Mouse (Mus musculus): ENCODE data around the gene Eif1b. TPM values are rescaled to one million over a fixed set of nuclear protein-coding genes. Genes with fewer than 3 reads are reported as not detected.

Gene Eif1b
- total and polyA plus RNA-seq, 3 experiments = 24.2 to 140 (median 133) TPM

DNA sequence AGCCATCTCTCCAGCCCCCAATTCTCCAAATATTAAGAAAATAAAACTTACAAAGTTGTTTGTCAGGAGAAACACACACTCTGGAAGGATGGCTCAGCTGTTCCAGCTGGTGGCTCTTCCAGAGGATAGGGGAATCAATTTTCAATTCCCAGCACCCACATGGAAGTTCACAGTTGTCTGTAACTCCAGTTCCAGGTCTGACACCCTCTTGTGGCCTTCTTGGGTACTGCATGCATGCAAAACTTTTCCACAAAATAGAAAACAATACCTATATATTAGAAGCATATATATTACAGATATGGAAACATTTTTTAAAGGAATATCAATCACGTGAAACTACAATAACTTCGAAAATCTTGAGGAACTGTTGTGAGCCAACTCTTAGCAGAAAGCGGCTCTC lies 19.7 kb downstream of the Eif1b start:
- no peaks in the 10 kb centered on the region for H3K4me1 ChIP-seq (ENCODE audit: insufficient read depth, low read depth, low read length)
- ATAC-seq (ENCODE audit: extremely low read depth, insufficient number of reproducible peaks, low FRiP score, poor library complexity, severe bottlenecking) (no peak), DNase-seq (ENCODE audit: low spot score) (no peak)
- peaks cover 27% of the 10 kb centered on the region for H3K9me3 ChIP-seq (replicated peaks)
- H3K27me3 ChIP-seq (ENCODE audit: insufficient read depth, low read length) = no peaks in the 10 kb centered on the region
- no peaks in the 10 kb centered on the region for H3K36me3 ChIP-seq (replicated peaks)
- no peak overlapping the region for H3K4me3 ChIP-seq (ENCODE audit: low read depth, low read length)
- TF ChIP-seq CTCF (IDR thresholded peaks at IDR 0.05; ENCODE audit: low read depth, low read length) (peak; percentile 42; the same call in 1 of the 2 replicates), GATA1 (IDR thresholded peaks at IDR 0.05; ENCODE audit: borderline replicate concordance, low read length) (no peak)

- H3K4me3 ChIP-seq (ENCODE audit: low read depth, low read length) = no peak overlapping the region
- peaks cover 16% of the 10 kb centered on the region for H3K9me3 ChIP-seq (replicated peaks)
- no peaks in the 10 kb centered on the region for H3K36me3 ChIP-seq (replicated peaks)
- no peak for TF ChIP-seq POLR2AphosphoS5 (IDR thresholded peaks at IDR 0.05; ENCODE audit: insufficient replicate concordance, low read depth, low read length)
- no peak for TF ChIP-seq TAL1 (conservative IDR thresholded peaks at IDR 0.05; ENCODE audit: low read depth, low read length)
- no peak for TF ChIP-seq CTCF (IDR thresholded peaks at IDR 0.05; ENCODE audit: low read depth, low read length)
- H3K4me1 ChIP-seq (ENCODE audit: insufficient read depth, low read depth, low read length) = peaks cover 22% of the 10 kb centered on the region
- ATAC-seq (ENCODE audit: extremely low read depth, insufficient number of reproducible peaks, low FRiP score, poor library complexity, severe bottlenecking) (no peak), DNase-seq (ENCODE audit: low spot score) (no peak)
- H3K27me3 ChIP-seq (ENCODE audit: insufficient read depth, low read length) = no peaks in the 10 kb centered on the region
Observed at GRCm38 (mm10) chr9:120516720-120517119, 24.7 kb downstream of the Eif1b start.

DNA sequence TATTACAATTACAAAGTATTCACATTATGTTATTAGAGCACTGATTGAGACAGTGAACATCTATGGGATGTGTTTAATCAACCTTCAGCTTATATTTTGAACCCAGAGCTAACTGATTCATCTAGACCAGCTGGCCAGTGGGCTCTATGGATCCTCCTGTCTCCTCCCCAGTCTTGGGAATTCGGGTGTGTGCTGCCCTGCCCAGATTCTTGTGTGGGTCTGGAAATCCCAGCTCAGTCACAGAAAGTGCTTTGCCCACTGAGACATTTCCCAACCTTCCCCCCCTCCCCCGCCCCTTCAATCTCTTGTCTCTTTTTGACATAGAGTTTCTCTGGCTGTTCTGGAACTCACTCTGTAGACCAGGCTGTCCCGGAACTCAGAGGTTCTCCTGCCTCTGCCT lies 26.9 kb downstream of the Eif1b start:
- H3K27me3 ChIP-seq (ENCODE audit: insufficient read depth, low read length) = no peaks in the 10 kb centered on the region
- peaks cover 29% of the 10 kb centered on the region for H3K4me1 ChIP-seq (ENCODE audit: insufficient read depth, low read depth, low read length)
- no peak for DNase-seq (ENCODE audit: low spot score)
- no peaks in the 10 kb centered on the region for H3K9me3 ChIP-seq (replicated peaks)
- no peak for TF ChIP-seq GATA1 (IDR thresholded peaks at IDR 0.05; ENCODE audit: borderline replicate concordance, low read length)
- no peak overlapping the region for H3K4me3 ChIP-seq (ENCODE audit: low read depth, low read length)
- no peaks in the 10 kb centered on the region for H3K36me3 ChIP-seq (replicated peaks)
- no peak for ATAC-seq (ENCODE audit: extremely low read depth, insufficient number of reproducible peaks, low FRiP score, poor library complexity, severe bottlenecking)

DNA sequence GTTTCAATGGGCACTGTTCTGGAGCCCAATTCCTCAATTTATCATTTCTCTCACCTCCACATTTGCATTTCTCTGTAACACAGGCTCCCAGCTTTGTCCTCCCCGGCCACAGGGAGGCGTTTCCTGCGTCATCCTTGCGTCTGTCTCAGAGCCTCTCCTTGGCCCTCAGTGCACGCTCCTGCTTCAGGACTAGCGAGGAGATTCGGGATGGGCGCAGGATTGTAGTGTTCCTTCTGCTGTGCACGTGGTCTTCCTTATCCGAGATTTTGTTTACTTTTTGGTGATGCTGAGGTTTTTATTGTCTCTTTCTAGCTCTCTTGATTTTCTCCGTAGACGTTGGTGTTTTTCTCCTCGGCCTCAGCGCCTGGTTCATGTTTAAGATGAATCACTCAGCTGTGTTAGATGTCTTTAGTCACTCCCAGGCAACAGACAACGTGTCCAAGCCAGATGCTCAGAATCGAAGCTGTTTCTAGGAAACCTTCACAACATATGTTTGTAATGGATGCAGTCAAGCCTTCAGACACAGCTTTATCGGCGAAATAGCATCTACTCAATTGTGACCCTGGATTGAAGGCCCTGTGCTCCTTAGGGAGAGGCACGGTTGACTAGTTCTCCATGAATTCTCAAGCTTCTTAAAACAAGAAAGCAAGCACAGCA lies 27.6 kb downstream of the Eif1b start:
- no peak for DNase-seq (ENCODE audit: low spot score)
- H3K4me1 ChIP-seq (ENCODE audit: insufficient read depth, low read depth, low read length) = peaks cover 29% of the 10 kb centered on the region
- TF ChIP-seq GATA1 (IDR thresholded peaks at IDR 0.05; ENCODE audit: borderline replicate concordance, low read length) (no peak), CTCF (IDR thresholded peaks at IDR 0.05; ENCODE audit: low read depth, low read length) (no peak), GATA2 (IDR thresholded peaks at IDR 0.05; ENCODE audit: borderline replicate concordance, low read depth, low read length) (no peak), TAL1 (conservative IDR thresholded peaks at IDR 0.05; ENCODE audit: low read depth, low read length) (no peak), POLR2AphosphoS5 (IDR thresholded peaks at IDR 0.05; ENCODE audit: insufficient replicate concordance, low read depth, low read length) (no peak)

GRCm38 (mm10) chr9:120521161-120521560 lies 29.1 kb downstream of the Eif1b start:
- Histone ChIP-seq H3K4me1 (ENCODE audit: insufficient read depth, low read depth, low read length) (peaks cover 33% of the 10 kb centered on the region), H3K27me3 (ENCODE audit: insufficient read depth, low read length) (no peaks in the 10 kb centered on the region), H3K9me3 (replicated peaks) (no peaks in the 10 kb centered on the region), H3K4me3 (ENCODE audit: low read depth, low read length) (no peak overlapping the region), H3K36me3 (replicated peaks) (no peaks in the 10 kb centered on the region)
- TF ChIP-seq POLR2AphosphoS5 (IDR thresholded peaks at IDR 0.05; ENCODE audit: insufficient replicate concordance, low read depth, low read length) (no peak), CTCF (IDR thresholded peaks at IDR 0.05; ENCODE audit: low read depth, low read length) (no peak), GATA1 (IDR thresholded peaks at IDR 0.05; ENCODE audit: borderline replicate concordance, low read length) (no peak), TAL1 (conservative IDR thresholded peaks at IDR 0.05; ENCODE audit: low read depth, low read length) (no peak), GATA2 (IDR thresholded peaks at IDR 0.05; ENCODE audit: borderline replicate concordance, low read depth, low read length) (no peak)
- DNase-seq (ENCODE audit: low spot score) = no peak
- ATAC-seq (ENCODE audit: extremely low read depth, insufficient number of reproducible peaks, low FRiP score, poor library complexity, severe bottlenecking) = peak; percentile 63

More for the DNA sequence above, 27.6 kb downstream of the Eif1b start:
- no peak for ATAC-seq (ENCODE audit: extremely low read depth, insufficient number of reproducible peaks, low FRiP score, poor library complexity, severe bottlenecking)
- H3K9me3 ChIP-seq (replicated peaks) = no peaks in the 10 kb centered on the region
- no peaks in the 10 kb centered on the region for H3K36me3 ChIP-seq (replicated peaks)
- no peak overlapping the region for H3K4me3 ChIP-seq (ENCODE audit: low read depth, low read length)
- no peaks in the 10 kb centered on the region for H3K27me3 ChIP-seq (ENCODE audit: insufficient read depth, low read length)

GRCm38 (mm10) chr9:120527270-120527669 lies 35.2 kb downstream of the Eif1b start:
- H3K9me3 ChIP-seq (replicated peaks) = peaks cover 2% of the 10 kb centered on the region; the same call in 1 of the 2 replicates
- TF ChIP-seq GATA2 (IDR thresholded peaks at IDR 0.05; ENCODE audit: borderline replicate concordance, low read depth, low read length) = no peak
- no peak for TF ChIP-seq TAL1 (conservative IDR thresholded peaks at IDR 0.05; ENCODE audit: low read depth, low read length)
- no peak for TF ChIP-seq POLR2AphosphoS5 (IDR thresholded peaks at IDR 0.05; ENCODE audit: insufficient replicate concordance, low read depth, low read length)
- no peak for TF ChIP-seq CTCF (IDR thresholded peaks at IDR 0.05; ENCODE audit: low read depth, low read length)
- TF ChIP-seq GATA1 (IDR thresholded peaks at IDR 0.05; ENCODE audit: borderline replicate concordance, low read length) = no peak
- peak; percentile 72 for ATAC-seq (ENCODE audit: extremely low read depth, insufficient number of reproducible peaks, low FRiP score, poor library complexity, severe bottlenecking)
- peak overlapping the region; percentile 60 for H3K4me3 ChIP-seq (ENCODE audit: low read depth, low read length)
- 0 out of 2 replicates have a peak, but pooled peaks cover 2% of the 10 kb centered on the region for H3K27me3 ChIP-seq (ENCODE audit: insufficient read depth, low read length)
- DNase-seq (ENCODE audit: low spot score) = no peak
- peaks cover 44% of the 10 kb centered on the region for H3K4me1 ChIP-seq (ENCODE audit: insufficient read depth, low read depth, low read length)
- no peaks in the 10 kb centered on the region for H3K36me3 ChIP-seq (replicated peaks)

DNA sequence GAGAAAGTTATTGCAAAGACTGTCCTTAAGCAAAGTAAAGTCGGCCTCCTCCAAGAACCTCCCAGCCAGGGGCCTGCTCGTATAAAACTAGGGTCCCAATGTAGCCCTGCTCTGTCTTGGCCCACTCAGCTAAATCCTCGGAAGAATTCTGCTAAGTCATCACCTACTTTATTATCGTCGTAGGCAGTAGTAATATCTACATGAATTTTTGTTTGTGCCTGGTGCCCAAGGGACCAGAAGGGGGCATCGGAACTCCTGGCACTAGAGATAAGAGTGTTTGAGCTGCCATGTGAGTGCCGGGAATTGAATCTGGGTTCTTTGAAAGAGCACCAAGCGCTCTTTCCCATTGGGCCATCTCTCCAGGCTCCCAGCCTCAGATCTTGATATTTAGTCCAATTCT lies 35.9 kb downstream of the Eif1b start:
- H3K9me3 ChIP-seq (replicated peaks) = peaks cover 6% of the 10 kb centered on the region
- TF ChIP-seq GATA1 (IDR thresholded peaks at IDR 0.05; ENCODE audit: borderline replicate concordance, low read length) (no peak), GATA2 (IDR thresholded peaks at IDR 0.05; ENCODE audit: borderline replicate concordance, low read depth, low read length) (no peak), POLR2AphosphoS5 (IDR thresholded peaks at IDR 0.05; ENCODE audit: insufficient replicate concordance, low read depth, low read length) (no peak), TAL1 (conservative IDR thresholded peaks at IDR 0.05; ENCODE audit: low read depth, low read length) (peak; percentile 69)

More for the DNA sequence above, 35.9 kb downstream of the Eif1b start:
- Histone ChIP-seq H3K27me3 (ENCODE audit: insufficient read depth, low read length) (0 out of 2 replicates have a peak, but pooled peaks cover 2% of the 10 kb centered on the region), H3K36me3 (replicated peaks) (no peaks in the 10 kb centered on the region), H3K4me1 (ENCODE audit: insufficient read depth, low read depth, low read length) (peaks cover 45% of the 10 kb centered on the region), H3K4me3 (ENCODE audit: low read depth, low read length) (no peak overlapping the region)
- DNase-seq (ENCODE audit: low spot score) (no peak), ATAC-seq (ENCODE audit: extremely low read depth, insufficient number of reproducible peaks, low FRiP score, poor library complexity, severe bottlenecking) (peak; percentile 64)
